Mouse (Mus musculus) ovary, postnatal 36 days (tissue): ENCODE measurements at regions not wholly inside any gene's neighbourhood (a gene's known extent, or its start where the extent isn't known, plus 50 kb on each side); places are given as distances from the start of the nearest gene placed in this dataset.
A peak's percentile ranks its signal among the peaks of the same experiment; 100 is the strongest.
"Not testable (repeated sequence)": the region's sequence is repeated elsewhere in the genome, so short reads cannot be mapped to it uniquely, and the experiment has no call there.

ENCODE experiments used
- DNase-seq: peaks from one replicate; pipeline ENCODE4 v3.0.0; 2022; ENCODE audit warnings: low spot score, mixed read lengths

DNA sequence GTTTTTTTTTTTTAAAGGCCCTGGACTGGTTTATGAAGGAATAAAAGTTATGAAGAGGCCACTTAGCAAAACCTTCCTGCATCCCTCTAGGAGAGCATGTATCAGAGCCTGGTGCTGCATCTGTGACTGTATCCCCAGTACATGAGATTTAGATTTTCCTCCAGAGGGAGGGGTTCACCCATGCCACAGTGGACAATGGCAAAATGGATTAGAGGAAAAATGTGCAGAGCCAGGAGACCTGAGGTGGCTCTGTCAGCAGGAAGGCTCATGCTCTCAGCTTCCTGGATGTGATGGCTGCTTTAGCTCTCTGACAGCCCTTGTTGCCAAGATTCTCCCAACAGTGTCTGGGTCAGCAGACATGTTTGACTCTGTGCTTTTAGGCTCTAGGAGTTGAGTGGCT lies 298.2 kb downstream of the Eipr1 start:
- no peak for DNase-seq

DNA sequence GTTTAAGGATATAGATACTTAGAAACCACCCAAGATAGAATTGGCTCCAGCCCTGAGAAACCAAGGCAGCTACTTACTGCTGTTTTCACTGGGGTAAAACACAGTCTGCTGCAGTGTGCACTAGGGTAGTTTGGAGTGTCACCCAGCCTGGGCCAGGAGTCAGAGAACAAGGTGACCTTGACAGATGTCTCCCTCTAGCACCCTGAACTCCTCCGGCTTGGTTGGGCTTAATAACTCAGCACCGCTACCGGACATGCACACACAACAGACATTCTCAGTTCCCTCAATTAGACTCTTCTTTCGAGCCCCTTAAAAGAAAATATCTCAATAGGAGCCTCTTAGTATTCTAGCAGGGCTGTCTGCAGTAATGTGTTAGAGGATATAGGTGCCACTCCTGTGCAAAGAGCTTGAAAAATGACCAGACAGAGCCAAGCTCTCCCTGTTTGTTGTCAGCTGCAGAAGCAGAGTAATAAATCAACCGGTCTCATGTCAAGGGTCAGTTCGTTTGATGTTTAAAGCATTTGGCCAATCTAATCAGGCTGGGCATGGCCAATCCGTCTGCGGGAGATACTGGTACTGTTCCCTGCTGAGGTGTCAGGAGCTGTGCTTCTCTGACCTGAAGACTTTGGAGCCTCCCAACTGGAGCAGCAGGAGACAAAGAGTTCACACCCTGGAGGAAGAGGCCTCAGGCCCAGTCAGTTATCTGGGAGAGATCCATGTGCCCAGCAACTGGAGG lies 299.1 kb downstream of the Eipr1 start:
- no peak for DNase-seq

DNA sequence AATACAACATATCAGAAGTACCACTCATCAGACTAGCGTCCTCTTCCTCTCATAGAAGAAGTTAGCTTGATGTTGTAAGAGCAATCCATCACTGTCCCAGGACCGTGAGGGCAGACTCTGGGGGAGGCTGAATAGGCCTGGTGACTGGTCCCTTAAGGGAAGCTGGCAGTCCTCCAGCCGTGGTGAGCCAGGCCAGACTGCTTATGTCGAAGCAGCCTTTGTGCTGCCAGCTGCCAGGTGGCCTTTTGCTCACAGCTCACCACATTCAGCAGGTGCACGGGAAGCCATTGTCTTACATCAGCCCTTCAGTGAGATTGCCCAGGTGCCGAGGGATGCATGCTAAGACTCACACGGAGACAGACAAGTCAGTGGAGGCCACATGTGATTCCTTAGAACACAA lies 302.8 kb downstream of the Eipr1 start:
- no peak for DNase-seq

DNA sequence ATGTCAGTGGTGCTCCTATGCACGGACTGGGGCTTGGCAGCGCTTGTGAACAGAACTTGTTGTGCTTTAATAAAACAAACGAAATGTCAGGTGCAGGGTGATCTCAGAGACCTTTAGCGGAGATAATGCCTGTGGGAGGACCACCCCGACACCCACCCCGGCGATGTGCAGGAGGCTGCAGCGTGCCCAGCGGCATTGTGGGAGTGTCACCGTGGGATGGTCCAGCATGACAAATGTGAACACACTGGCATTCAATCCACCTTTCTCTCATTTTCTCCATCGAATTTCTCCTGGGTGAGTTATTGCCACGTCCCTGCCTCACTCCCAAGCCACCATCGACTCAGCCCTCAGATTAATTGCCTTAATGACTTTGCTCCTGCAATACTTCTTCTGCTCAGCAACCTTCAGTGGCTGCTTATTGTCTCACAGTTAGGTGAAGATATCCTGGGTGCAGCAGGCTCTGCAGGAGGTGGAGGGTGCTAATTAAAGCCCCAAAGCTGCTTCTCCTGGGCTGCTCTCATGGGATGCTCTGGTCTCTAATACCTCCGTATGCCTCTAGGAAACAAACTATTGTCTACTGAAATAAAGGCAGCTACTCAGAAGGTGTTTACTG lies 310.5 kb downstream of the Eipr1 start:
- no peak for DNase-seq

DNA sequence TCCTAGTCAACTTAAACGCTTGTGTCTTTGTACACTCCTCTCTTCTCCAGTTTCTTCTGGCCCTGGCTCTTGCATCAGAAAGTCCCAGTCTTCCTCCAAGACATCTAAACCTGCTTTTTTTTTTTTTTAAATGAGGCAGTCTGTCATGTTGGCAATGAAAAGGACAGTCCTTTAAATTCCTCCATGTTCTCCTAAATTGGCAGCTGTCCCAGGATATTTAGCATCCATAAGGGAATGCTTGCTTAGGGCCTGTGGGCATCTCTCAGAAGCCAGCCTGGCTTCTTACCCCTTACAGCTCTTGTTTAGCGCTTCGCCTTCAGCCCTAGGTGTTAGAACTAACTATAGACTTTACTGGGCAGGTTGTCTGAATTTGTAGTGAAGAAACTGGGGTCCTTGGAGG lies 311.2 kb downstream of the Eipr1 start:
- no peak for DNase-seq

DNA sequence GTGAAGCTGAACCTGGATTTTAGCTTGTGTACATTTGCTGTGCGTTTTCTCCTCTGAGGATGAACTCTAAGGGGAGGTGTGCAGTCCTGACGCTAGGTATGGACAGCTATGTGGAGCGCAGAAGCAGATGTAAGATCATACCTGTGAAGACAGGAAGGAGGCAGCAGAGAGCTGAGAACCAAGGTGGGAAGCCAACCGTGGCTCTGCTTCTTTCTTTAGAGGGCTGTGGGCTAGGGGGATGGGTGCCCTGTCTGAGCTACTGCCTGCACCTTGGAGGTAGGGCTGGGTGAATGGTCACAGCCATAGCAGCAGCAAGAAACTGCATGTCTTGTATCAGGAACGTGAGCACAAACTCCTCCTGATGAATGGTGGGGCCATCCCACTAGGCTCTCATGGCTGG lies 316.6 kb downstream of the Eipr1 start:
- no peak for DNase-seq

DNA sequence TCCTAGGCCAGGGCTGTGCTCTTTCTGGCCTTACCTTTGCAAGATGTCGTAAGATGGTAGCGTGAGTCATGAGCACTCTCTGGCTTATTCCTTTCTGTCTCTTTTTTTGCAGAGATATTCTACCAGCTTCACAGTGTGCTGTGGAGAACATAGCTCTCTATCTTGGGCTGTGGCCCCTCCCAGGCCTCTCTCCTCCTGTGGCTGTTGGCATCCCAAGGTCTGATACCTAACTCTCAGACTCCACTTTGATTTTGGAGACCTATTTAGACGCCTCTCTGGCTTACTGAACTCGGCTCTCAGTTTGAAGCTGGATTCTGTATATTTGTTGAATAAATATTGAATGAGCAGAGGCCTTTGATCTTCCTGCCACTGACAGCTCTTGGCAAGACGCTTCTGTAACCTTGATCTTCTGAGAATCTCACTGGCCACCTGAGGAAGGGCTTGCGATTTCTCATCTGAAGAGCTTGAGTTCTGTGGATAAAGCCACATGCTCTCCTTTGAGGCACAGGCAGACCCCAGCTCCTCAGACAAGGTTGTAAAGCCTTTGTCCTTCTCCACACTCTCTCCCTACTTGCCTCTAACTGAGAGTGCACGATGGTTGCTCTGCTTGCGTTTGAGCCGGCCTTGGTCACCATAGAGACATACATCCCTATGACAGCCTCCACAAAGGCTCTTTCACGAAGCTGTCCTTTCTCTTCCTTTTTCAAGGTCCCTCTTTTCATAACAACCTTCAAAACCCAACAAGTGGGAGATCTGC lies 323.7 kb downstream of the Eipr1 start:
- DNase-seq = peak; percentile 36

DNA sequence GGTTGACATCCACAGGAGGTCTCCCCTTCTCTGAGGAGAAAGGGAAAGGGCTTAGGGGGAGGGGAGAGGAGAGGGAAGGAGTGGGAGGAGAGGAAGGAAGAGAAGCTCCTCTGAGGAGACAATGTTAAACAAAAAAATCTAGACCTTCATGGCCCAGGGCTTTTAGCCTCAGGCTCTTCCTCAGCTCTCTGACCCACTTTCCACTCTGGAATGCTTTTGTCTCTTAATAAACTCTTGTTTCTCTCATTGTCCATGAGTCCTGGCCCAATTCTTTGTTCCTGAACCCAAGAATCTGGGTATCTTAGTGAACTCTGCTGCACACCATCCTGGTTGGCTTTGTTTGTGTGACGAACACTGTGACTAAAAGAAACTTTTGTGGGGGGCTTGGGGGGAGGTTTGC lies 325.0 kb downstream of the Eipr1 start:
- no peak for DNase-seq

DNA sequence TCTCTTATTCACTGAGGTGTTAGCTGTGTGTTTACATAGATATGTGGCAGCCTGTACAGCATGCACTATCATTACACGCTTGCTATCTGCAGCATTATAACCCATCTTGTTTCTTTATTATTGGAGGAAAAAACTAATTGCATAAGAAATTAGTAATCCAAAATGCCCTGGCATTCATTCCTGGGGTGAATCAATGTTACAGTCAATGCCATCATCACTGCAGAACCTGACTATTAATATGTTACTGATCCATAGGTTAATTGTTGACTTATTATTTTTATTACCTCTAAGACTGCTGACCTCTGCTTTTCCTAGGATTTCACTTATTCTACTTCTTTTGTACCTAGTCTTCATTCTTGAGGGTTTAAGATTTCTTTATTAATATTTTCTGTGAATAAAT lies 327.4 kb downstream of the Eipr1 start:
- DNase-seq = no peak

DNA sequence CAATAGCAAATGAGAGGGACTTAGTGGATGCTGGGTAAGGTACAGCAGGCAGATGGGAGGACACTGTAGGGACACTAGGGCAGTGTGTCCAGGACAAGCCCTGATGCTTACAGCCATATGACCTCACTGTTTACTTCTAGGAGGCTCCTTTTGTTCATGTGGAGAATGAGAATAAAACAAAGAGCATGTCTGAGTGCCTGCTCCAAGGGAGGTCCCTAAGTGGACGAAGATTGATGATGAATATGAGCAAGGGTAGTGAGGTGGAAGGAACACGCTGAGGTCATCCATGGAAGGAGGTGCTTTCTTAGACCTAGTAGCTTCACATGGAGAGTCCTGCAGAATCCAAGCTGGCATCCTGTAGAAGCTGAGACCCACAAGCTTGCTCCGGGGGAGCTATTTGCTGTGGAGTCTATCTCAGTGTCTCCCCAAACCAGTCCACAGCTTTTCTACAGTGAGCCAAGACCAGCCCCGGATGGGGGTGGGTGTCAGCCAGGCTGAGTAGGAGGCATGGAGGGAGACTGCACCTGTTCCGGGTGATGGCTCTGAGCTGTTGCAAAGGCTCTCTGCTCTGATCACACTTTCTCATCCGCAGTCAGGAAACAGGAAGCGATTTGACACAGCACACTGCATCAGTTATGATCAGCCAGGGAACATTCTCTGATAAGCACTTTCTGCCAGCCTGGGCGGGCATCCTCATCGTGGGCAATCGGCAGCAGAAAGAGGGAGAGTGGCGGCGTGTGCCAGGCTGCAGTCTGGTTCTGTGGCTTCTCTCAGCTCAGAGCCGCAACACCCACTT lies 332.0 kb downstream of the Eipr1 start:
- no peak for DNase-seq

DNA sequence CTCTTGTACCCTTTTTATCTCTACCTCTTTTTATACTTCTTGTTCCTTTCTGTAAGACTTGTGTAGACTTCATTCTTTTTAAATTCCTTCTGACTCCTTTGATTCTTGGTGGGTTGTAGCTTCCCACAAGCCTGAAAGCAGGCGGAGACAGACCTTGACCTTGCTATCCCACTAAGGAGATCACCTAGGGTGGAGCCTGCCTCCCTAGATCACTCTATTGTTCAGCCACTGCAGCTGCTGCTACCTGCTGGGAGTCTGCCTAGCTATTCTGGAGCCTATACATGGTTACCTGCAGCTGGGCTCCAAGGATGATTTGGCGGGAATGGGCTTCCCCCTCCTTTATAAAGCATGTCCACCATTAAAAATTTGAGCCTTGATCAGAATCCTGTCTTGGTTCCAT lies 335.6 kb downstream of the Eipr1 start:
- DNase-seq = not testable (repeated sequence)

DNA sequence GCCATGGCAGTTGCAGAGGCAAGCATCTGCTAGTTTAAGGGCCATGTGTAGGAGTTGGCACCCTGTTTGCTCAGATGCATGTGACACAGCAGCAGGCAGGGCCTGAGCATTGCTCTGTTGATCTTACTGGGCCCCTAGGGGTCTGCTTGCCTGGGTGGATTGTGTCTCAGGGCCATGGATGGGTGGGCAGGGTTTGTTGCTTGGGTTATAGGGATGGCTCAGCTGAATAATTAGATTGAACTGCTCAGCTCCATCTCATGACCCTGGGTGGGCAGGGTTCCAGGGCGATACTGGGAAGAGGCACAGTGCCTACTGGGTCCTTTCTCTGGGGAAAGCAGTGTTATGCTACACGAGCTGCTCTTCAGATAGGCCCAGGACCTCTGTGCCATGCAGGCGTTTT lies 338.0 kb downstream of the Eipr1 start:
- DNase-seq = no peak

DNA sequence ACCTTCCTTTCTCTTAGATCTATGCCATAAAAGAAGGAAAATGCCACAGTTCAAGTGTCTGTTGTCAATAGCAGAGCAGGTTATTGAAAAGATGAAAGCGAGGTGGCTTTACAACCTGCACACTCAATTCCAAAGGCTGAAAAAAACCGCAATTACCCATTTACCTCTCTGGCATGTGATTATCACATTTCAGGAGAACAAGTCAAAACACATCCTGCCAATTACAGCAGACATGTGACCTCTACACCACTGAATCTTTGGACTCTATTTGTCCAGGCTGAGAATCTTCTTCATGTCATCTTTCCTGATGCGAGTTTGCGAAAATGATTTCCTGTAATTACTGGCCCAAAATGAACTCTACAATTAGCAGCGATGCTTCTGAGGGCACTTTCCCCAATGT lies 338.8 kb downstream of the Eipr1 start:
- no peak for DNase-seq

DNA sequence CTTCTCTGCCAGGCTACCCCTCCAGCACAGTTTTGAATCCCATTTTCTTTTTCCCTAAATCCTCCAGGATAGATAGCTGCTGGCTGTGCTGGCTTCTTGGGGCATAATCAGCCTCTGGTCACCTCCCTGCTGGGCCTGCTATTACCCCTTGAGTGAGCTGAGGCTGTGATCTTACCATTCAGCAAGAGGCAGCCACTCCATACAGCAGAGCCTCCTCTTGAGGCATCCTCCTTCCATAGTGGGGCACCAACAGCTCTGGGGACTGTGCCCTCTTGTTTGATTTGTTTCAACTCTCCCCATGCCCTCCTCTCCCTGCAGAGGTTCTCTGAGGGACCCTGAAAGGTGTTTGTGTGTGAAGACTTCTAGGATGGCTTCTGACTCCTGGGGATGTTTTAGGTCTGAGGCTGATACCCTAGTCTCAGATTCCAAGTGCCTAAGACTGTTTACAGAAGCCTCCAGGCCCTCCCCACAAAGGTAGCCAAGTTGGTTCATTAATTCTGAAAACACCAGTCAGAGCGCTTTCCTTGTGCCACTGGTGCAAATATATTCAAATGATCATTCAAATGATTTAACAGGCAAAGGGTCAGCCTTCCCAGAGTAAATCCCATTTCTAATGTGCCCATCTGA lies 343.9 kb downstream of the Eipr1 start:
- no peak for DNase-seq

DNA sequence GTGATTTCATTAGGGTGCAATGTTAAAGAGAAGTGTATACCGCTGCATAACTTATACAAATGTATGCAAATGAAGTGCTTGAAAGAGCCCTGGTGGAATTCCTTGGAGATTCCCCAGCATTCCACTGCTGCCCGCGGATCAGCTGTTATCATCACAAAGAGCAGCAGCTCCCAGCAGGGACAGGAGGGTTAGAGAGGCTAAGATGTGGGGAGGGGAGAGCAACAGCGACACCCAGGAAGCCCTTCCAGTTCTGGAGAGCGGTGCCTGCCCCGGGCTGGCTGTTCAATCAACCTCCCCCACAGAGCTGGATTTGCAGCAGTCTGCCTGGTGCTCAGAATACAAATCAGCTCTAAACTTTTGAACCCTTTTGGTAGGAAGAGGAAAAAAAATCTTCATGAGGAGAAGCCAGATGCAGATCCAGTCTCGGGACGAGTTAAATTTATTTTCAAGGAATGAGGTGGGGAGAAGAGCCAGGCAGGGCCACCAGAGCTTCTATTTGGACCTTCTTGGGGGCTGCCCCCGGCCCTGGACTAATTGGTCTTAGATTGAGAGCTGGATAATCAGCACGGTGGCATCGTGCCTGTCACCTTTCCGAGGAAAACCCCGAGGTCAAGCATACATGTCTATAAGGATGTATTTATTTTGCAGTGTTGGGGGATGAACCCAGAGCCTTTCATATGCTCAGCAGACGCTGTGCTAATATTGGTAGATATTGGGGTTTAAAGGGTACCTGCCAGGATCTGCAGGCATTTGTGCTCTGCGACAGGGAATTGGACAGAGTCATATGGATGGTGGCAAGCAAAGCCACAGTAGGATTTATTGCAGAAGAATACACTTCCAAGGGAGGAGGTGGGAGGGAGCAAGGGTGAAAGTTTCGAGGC lies 344.7 kb downstream of the Eipr1 start:
- DNase-seq = peak; percentile 38

DNA sequence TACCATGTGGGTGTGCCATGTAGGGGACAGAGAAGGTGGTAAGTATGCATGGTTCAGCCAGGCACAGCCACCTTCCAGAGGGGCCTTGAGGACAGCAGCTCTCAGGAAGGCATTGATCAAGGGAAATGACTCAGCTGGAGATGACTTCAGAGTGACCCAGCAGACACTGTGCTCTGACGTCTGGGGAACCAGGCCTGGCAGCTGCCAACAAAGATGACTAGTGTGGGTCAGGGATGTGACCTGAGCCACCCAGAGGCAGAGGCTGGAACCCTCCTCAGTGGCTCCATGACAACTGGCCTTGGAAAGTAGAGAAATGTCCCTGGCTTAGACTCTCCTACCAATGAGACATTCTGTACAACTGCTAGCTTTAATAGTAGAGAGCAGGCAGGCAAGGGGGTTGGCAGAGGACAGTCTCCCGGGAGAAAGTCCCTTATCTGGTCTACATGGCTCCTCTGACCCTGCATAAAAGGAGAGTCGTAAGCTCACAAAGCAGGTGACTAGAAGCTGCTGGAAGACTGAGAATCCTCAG lies 348.5 kb downstream of the Eipr1 start:
- no peak for DNase-seq

DNA sequence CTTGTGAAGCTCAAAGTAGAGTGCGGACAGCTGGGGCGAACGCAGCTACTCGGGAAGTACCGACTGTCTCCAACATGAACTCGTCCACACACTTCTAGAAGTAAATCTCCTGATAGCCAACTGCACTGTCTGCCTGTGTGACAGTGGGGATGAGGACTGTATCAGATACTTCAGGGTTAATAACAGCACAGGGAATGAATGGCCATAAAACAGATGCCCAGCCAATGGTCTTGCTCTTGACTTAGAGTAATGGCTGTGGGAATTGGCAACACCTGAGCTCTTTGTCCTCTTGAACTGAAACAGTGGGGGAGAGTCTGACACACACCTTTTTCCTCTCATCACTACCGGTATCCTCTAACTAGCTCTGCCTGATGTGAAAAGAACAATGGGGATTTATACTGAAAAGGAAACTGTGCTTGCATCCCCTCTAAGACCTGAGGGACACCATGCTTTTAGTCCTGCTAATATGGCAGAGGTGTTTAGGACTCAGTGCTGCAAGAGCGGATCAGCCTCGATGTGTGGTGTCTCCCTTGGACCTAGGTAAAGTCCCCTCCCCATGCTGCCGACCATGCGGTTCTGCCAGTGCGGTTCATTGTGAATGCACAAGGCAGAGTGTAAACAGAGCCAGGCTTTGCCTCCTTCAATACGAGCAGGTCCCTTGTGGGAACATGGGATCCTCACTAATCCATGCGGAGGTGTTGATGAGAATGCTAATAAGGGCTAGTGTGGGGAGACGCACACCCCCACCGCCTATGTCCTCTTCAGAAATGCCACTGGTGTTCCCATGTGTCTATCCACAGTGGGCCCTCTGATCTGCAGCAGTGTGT lies 355.5 kb downstream of the Eipr1 start:
- DNase-seq = no peak

DNA sequence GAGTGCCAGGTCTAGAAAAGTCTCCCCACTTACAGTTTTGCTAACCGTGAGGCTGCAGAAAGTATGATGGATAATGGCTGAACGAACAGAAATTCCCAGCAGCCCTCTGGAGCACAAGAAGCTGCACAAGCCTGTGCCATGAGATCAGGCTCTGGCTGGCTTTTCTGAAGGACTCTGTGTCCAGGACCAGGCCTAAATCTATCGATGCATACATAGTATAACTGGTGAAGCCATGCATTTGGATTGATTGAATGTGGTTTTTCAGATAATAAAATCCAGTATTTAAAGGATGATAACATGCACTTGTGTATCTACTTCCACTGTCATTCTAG lies 356.1 kb downstream of the Eipr1 start:
- DNase-seq = no peak

DNA sequence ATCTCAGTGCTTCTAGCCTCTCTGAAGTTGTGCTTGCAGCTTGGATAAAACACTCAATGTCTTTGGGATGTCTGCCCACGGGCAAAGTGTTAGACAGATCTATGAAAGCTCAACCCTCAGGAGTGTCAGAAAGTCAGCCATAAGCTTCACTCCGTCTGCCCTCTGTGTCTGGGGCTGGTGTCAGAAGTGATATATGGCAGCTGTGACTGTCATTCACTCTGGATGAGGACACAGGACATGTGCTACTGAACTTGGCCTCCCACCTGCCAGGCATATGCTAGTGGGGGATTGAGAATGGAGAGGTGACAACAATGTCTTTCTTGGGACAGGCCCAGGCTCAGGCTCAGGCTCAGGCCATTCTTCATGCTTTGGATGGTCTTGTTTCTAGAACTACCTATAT lies 366.7 kb downstream of the Eipr1 start:
- no peak for DNase-seq

DNA sequence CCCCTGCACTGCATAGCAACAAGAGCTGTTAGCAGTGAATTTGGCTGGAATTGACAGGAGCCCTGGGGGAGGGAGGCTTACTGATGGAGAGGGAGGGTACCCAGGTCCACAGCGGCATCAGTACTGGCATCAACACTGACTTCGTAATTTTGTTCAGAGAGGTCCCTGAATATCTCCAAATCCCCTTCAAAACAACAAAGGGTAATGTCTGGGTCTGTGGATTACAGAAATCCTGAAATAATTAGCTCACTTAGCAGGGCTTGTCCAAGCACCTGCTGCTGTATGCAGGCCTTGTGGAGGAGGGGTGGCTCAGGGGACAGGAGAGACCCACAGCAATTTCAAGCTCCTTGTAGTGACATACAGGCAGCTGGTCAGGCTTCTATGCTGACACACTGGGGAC lies 369.6 kb downstream of the Eipr1 start:
- DNase-seq = no peak
